Mouse (Mus musculus): ENCODE results near the gene Tuba1a. TPM values are rescaled to one million over a fixed set of nuclear protein-coding genes. Genes with fewer than 3 reads are reported as not detected.
"Not testable (repeated sequence)": the region's sequence is repeated elsewhere in the genome, so short reads cannot be mapped to it uniquely, and the experiment has no call there.

Tuba1a gene
- total RNA-seq, 2 experiments from 2014 or later, result 817 to 827 TPM

DNA sequence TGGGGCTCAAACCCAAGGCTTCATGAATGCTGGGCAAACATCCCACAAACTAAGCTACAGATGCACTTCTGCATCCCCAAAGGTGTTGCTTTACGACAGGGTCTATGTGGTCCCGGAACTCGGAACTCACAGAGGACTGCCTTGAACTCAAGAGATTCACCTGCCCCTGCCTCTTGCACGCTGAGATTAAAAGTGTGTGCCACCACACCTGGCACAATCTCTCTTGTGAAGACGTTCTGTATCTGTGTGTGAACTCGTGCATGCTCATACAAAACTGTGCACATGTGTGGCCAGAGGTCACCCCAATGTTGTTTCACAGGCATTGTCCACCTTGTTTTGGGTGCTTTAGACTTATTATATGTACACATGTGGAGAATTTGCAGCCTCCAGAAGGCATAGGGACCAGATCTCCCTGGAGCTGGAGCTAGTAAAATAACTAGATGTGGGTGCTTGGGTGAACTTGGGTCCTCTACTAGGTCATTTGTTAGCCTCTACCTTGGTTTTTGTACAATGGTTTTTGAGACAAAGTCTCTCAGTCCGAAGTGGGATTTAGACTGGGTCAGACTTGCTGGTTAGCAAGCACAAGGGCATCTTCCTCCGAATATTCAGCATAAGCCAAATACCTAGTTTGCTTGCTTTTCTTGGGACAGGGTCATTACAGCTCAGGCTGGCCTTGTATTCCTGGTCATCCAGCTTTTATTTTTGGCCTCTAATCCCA, 23.3 kb downstream of the Tuba1a start:
- no peak for TF ChIP-seq CTCF (IDR thresholded peaks at IDR 0.05)
- intact Hi-C loops (cut with DNase I), result no loop called here

GRCm38 (mm10) chr15:98928598-98929240, 24.8 kb downstream of the Tuba1a start:
- Histone ChIP-seq H3K27ac (peak overlapping the region; percentile 30; the same call in 1 of the 2 replicates), H3K4me3 (no peak overlapping the region)
- peak; percentile 60 to 65 for DNase-seq (ENCODE audit: extremely low spot score in 1 of 2, low spot score in 2 of 2)
- intact Hi-C loops (cut with DNase I), result loop anchor here (1.0 to 2.0 kb wide), 2 partner anchors 36 to 52 kb away; no protein-coding TSS in a partner anchor
- peak; percentile 74 for TF ChIP-seq CTCF (IDR thresholded peaks at IDR 0.05)

More for the DNA sequence above, 23.3 kb downstream of the Tuba1a start:
- Histone ChIP-seq H3K27ac (no peak overlapping the region), H3K4me3 (no peak overlapping the region)
- no peak for DNase-seq (ENCODE audit: extremely low spot score in 1 of 2, low spot score in 2 of 2)

DNA sequence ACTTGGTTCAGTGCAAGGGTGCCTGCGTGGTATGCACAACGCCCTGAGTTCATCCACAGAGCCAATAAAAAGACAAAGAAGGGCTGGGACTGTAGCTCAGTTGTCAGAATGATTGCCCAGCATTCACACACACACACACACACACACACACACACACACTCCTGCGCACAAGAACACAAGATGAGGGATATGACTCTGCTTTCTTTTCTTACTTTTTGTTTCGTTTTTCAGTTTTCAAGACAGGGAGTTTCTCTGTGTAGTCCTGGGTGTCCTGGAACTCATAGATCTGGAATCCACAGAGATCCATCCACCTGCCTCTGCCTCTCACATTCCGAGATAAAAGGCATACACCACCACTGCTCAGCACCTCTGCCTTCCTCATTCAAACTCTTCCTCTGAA, 25.9 kb downstream of the Tuba1a start:
- no peak overlapping the region for H3K27ac ChIP-seq
- intact Hi-C loops (cut with DNase I), result no loop called here
- DNase-seq (ENCODE audit: extremely low spot score in 1 of 2, low spot score in 2 of 2), result no peak
- no peak overlapping the region for H3K4me3 ChIP-seq
- no peak for TF ChIP-seq CTCF (IDR thresholded peaks at IDR 0.05)

GRCm38 (mm10) chr15:98924682-98925081, 28.8 kb downstream of the Tuba1a start:
- intact Hi-C loops (cut with DNase I), result no loop called here
- H3K4me3 ChIP-seq, result no peak overlapping the region
- no peak for DNase-seq (ENCODE audit: extremely low spot score in 1 of 2, low spot score in 2 of 2)
- no peak overlapping the region for H3K27ac ChIP-seq
- no peak for TF ChIP-seq CTCF (IDR thresholded peaks at IDR 0.05)

DNA sequence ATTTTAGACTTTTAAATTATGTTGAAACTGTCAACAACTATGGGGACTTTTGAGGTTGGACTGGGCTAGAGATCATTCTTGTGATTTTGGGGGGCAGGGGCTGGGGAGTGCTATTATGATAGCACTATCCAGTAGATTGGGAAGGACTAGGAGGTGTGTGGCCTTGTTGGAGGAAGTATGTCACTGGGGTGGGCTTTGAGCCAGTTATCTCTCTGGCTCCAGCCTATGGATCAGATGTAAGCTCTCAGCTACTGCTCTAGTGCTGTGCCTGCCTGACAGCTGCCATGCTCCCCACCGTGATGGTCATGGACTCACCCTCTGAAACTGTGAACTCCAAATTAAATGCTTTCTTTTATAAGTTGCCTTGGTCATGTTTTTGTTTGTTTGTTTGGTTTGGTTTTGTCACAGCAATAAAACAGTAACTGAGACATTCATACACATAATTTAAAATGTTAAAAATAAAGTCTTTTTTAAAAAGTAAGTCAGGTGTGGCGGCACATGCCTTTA, 30.4 kb downstream of the Tuba1a start:
- Histone ChIP-seq H3K27ac (no peak overlapping the region), H3K4me3 (no peak overlapping the region)
- intact Hi-C loops (cut with DNase I), result no loop called here
- DNase-seq (ENCODE audit: extremely low spot score in 1 of 2, low spot score in 2 of 2), result no peak
- TF ChIP-seq CTCF (IDR thresholded peaks at IDR 0.05), result no peak

GRCm38 (mm10) chr15:98922581-98922980, 30.9 kb downstream of the Tuba1a start:
- Histone ChIP-seq H3K4me3 (no peak overlapping the region), H3K27ac (no peak overlapping the region)
- no peak for DNase-seq (ENCODE audit: extremely low spot score in 1 of 2, low spot score in 2 of 2)
- intact Hi-C loops (cut with DNase I), result no loop called here
- no peak for TF ChIP-seq CTCF (IDR thresholded peaks at IDR 0.05)

DNA sequence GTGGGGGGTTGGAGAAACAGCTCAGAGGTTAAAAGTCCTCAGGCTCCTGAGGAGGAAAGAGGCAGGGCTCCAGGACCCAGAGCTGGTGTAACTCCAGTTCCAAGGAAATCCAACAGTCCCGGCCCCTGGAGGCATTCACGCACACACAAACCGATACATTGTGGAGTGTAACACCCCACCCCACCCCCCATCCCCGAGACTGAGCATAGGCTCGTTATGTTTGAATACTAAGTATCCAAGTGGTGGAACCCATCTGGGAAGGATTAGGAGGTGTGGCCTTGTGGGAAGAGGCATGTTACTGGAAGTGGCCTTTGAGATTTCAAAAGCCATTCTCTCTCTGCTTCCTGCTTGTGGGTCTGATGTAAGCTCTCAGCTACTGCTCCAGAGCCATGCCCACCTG, 32.0 kb downstream of the Tuba1a start:
- Histone ChIP-seq H3K27ac (no peak overlapping the region), H3K4me3 (no peak overlapping the region)
- TF ChIP-seq CTCF (IDR thresholded peaks at IDR 0.05), result no peak
- no peak for DNase-seq (ENCODE audit: extremely low spot score in 1 of 2, low spot score in 2 of 2)
- intact Hi-C loops (cut with DNase I), result no loop called here

- intact Hi-C loops (cut with DNase I), result loop anchor here (5.0 to 10.0 kb wide), 2 partner anchors 36 to 376 kb away; partner anchors contain the start of genes Fam186b and Prpf40b
- Histone ChIP-seq H3K4me3 (peak overlapping the region; percentile 57), H3K27ac (peak overlapping the region; percentile 89)
- not testable (repeated sequence) for DNase-seq (ENCODE audit: extremely low spot score in 1 of 2, low spot score in 2 of 2)
Observed at GRCm38 (mm10) chr15:98918499-98918895, 35.0 kb downstream of the Tuba1a start.

DNA sequence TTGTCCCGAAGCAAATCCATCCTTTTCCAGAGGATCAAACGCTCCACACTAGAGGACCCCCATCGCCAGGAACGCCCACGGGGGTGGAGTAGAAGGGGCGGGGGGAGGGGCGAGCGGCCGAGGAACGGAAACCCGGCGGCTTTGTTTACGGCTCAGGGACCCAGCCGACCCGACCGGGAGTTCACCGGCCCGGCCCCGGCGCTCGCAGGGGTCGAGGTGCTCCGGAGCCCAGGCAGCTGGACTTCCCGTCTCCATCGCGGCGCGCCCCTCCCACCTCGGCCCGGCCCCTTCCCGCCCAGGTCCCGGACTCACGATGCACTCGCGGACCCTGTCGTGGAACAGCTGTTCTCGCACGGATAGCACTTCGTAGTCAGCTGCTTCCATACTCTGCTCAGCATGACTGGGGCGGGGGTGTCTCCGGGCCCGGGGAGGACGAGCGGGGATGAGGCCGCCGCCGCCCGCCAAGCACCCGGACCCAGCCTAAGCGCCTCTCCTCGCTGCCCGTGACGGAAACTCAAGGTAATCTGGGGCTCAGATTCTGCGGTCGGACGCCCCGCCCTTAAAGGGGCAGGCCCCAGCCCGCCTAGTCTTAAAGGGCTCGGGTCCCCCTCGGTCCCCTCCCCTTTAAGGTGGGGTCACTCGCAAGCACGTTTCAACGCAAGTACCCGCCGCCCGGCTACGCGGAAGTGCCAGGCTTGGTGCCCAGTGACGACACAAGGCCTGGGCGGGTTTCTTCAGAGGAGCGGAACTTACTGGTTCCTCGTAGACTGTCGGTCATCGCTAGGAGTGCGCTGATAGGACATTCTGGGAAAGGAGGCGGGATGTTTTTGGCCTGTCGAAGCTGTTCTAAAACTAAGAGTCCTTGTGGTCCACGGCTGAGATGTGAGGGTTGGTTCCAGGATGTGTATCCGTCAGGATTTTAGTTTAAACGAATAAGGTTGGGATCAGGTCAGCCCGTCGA, 35.7 kb downstream of the Tuba1a start, which contains the start of gene Lmbr1l:
TSS of gene Lmbr1l (minus strand) at position 694 of the 961 bp plus-strand sequence.
- Histone ChIP-seq H3K4me3 (peak within 1 kb of the TSS; percentile 57), H3K27ac (peak within 1 kb of the TSS; percentile 89)
- intact Hi-C loops (cut with DNase I), result loop anchor here (5.0 to 10.0 kb wide), 2 partner anchors 36 to 377 kb away; partner anchors contain the start of genes Fam186b and Prpf40b
- no peak for TF ChIP-seq CTCF (IDR thresholded peaks at IDR 0.05)
- DNase-seq (ENCODE audit: extremely low spot score in 1 of 2, low spot score in 2 of 2), result peak; percentile 98 to 99

DNA sequence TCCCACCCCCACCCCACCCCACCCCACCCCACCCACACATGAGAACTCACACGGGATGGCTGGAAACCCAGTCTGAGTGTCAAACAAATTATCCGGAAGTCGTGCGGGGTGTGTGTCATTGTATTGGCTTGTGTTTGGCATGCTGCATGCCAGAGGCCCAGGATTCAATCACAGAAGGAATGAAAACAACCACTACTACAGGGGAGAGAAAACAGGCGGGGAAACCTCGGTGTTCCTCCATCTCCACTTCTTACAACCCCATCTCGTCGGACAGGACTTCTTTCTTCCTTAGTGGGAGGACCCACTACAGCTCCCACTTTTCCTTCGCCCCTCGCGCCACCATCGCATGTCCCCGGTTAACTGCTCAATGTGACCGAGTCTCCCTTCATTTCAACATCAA, 36.4 kb downstream of the Tuba1a start:
- H3K27ac ChIP-seq, result peak overlapping the region; percentile 89; the same call in 1 of the 2 replicates
- intact Hi-C loops (cut with DNase I), result loop anchor here (5.0 to 10.0 kb wide), 2 partner anchors 35 to 378 kb away; partner anchors contain the start of genes Fam186b and Prpf40b
- DNase-seq (ENCODE audit: extremely low spot score in 1 of 2, low spot score in 2 of 2), result no peak
- no peak for TF ChIP-seq CTCF (IDR thresholded peaks at IDR 0.05)
- peak overlapping the region; percentile 57 for H3K4me3 ChIP-seq

DNA sequence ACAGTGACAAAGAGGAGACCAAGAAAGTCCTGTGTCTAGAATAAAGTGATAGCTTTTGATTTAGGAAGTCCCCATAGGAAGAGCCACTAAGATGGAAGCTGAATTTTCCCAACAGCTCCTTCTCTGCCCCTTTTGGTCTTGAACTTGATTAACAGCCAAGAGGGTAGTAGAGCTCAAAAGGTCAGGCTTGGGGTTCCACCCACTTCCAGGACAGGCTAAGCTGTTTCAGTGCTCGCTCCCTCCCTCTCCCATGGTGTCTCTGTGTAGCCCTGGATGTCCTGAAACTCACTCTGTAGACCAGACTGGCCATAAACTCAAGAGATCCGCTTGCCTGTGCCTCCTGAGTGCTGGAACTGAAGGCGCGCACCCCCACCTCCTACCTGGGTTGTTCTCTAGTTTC, 37.5 kb downstream of the Tuba1a start:
- TF ChIP-seq CTCF (IDR thresholded peaks at IDR 0.05), result no peak
- H3K4me3 ChIP-seq, result no peak overlapping the region
- intact Hi-C loops (cut with DNase I), result loop anchor here (5.0 to 10.0 kb wide), 2 partner anchors 34 to 379 kb away; partner anchors contain the start of genes Fam186b and Prpf40b
- H3K27ac ChIP-seq, result no peak overlapping the region
- no peak for DNase-seq (ENCODE audit: extremely low spot score in 1 of 2, low spot score in 2 of 2)

Measured in left cerebral cortex, adult 2 months (tissue).